Mouse (Mus musculus) gastrocnemius, postnatal 25 days (tissue): ENCODE results near the gene Zkscan4. TPM values are rescaled to one million over a fixed set of nuclear protein-coding genes. Genes with fewer than 3 reads are reported as not detected.
"Not testable (repeated sequence)": the region's sequence is repeated elsewhere in the genome, so short reads cannot be mapped to it uniquely, and the experiment has no call there.

ENCODE experiments used
- DNase-seq: peaks from one replicate; pipeline ENCODE4 v3.0.0; 2022
- long read RNA-seq, 2 experiments: library from polyadenylated mRNA; stranded (forward); transcript quantifications; one replicate each; pipeline ENCODE4 v2.0.0; 2021
- total RNA-seq, 2 experiments: library from RNA; stranded (reverse); gene quantifications; 1 replicate in 1 of 2; 2 replicates in 1 of 2; pipeline ENCODE4 v1.2.3; 2021

Zkscan4 gene
- under 1 TPM; 0.41 to 0.59 TPM for total RNA-seq
- long read RNA-seq, experiment 1, partial matches to known transcripts: 0 of 1 reads
- long read RNA-seq, experiment 1, other reads (novel, unspliced or antisense): 0 of 1 reads
- long read RNA-seq, experiment 2, partial matches to known transcripts: 0 of 1 reads
- long read RNA-seq, experiment 2, other reads (novel, unspliced or antisense): 0 of 1 reads

- peak; percentile 31 for DNase-seq
Measured at GRCm38 (mm10) chr13:21478759-21479670, at the start of gene Zkscan4, which contains the start of gene Gm10065. Gene Zkscan4, plus strand, starts transcription at chr13:21478907. Gene Gm10065, minus strand, starts transcription at chr13:21479441.

- DNase-seq: no peak
Measured at GRCm38 (mm10) chr13:21435476-21435875, 43.2 kb upstream of the Zkscan4 start.

DNA sequence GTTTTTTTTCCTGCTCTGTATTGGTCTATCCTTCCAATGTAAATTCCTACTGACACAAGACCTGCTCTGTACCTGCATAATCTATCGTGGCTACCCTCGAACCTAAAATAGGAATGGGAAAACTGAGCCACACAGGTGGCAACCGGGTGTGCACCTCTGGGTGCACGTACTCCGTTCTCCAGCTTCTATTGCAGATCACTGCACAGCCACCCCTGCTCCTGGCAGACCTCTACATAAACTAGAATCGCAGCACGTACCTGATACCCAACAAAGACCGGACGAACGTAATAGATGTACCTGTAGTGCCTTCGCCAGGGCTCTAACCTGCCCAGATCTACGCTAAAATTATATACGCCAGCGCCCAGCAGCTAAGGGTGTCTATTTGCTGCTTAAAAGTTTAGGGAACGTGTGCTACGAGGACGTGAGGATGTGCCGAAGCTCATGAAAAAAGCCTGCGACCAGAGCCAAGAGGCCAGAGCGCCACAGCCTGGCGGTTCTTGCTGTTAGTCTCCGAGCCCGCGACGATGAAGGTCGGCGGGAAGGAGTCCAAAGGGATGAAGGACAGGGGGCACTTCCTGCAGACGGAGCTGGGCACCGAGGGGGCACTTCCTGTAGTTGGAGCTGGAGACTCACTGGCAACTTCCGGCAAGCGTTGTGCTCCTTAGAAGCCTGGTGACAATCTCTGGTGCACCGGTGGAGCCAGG lies 38.1 kb upstream of the Zkscan4 start, which contains the start of gene Pgbd1:
Gene Pgbd1 (minus strand): TSS at position 556 of the 704 bp plus-strand sequence.
- peak; percentile 28 for DNase-seq

DNA sequence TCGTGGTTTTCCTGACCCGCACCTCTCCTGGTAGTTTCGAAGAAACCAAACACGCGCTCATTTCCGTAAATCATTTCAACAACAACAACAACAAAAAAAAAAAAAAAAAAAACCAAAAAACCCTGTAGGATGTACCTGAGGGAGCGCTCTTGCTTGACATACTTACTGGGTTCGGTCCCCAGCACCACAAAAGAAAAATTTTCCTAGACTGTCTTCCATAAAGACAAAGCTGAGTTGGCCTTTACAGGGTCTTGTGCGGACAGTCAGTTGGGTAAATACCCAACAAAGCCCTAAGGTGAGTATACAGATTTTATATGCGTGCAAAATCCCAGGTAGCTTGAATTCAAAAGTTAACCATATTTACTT lies 37.5 kb upstream of the Zkscan4 start:
- no peak for DNase-seq

GRCm38 (mm10) chr13:21446796-21447195 lies 31.9 kb upstream of the Zkscan4 start:
- DNase-seq: no peak

GRCm38 (mm10) chr13:21447856-21448614 lies 30.7 kb upstream of the Zkscan4 start:
- no peak for DNase-seq

DNA sequence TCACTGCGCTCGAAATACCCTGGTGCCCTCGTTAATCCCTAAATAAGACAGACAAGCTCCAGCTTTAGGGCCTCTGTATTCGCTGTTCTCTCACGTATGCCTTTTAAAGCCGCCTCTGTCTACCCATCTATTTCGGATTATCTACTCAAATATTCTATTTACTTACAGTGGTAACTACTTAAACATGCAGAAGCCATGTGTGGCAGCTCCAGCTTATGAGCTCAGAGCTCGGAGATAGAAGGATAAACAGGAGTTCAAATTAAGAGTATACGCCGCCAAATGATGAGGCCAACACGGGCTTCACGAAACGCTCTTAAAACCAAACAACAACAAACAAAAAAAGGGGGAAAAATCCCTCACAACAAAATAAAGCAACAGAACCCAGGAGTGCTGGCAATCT lies 25.7 kb upstream of the Zkscan4 start:
- DNase-seq: no peak

GRCm38 (mm10) chr13:21453449-21453848 lies 25.3 kb upstream of the Zkscan4 start, which contains the start of gene Zscan26:
Gene Zscan26, minus strand, starts transcription at chr13:21453730.
- peak; percentile 75 for DNase-seq

DNA sequence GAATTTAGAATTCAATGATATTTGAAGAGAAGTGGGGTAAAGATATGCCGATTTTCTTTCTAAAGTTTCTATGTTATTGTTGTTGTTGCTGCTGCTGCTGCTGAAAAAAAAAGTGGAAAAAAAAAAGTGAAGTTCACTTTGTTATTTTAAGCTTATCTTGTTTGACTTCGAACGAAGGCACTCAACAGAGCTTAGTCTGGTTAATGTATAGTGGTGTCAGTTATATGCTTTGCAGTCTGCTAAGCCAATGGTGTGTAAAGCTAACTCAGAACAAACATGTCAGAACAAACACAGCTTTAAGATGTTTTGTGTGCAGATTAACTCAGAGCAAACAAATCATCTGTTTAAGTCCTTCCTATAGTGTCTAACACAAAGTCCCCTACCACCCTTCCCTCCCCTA lies 24.6 kb upstream of the Zkscan4 start:
- DNase-seq: no peak

- DNase-seq: no peak
Measured at GRCm38 (mm10) chr13:21456347-21456746, 22.4 kb upstream of the Zkscan4 start.

DNA sequence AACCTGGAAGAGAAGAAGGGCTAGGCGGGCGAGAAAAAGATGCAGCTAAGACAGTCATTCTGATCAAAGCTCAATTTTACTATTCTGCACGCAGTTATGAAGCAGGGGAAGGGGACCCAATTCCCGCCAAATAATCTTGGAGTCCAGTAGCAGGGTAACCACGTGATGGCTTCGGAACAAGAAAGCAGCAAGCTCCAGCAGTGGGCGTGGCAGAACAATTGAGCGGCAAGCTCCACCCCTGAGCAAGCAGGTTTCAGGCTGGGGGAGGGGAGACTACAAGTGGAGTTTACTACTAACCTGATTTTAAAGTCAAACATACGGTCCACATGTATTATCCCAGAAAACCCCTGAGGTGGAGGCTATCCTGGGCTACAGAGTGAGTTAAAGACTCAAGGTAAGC lies 16.2 kb upstream of the Zkscan4 start:
- DNase-seq: not testable (repeated sequence)

DNA sequence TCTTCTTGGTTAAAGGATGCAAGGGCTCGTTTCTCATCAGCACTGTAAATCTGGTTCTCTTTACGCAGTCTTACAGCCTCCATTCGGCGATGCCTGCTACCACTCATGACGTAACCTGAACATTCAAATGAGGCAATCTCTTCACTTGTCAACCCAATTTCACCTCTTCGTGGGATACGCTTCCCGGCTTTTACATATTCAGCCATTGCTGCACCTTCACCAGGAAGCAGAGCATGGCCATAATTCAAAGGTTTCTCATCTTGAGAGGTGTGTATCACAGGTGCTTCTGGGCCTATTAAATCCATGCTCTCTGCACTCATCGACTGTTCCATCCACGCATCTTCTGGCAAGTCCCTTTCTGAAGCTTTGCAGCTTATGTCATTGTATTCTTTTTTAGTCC lies 11.4 kb upstream of the Zkscan4 start:
- DNase-seq: no peak

DNA sequence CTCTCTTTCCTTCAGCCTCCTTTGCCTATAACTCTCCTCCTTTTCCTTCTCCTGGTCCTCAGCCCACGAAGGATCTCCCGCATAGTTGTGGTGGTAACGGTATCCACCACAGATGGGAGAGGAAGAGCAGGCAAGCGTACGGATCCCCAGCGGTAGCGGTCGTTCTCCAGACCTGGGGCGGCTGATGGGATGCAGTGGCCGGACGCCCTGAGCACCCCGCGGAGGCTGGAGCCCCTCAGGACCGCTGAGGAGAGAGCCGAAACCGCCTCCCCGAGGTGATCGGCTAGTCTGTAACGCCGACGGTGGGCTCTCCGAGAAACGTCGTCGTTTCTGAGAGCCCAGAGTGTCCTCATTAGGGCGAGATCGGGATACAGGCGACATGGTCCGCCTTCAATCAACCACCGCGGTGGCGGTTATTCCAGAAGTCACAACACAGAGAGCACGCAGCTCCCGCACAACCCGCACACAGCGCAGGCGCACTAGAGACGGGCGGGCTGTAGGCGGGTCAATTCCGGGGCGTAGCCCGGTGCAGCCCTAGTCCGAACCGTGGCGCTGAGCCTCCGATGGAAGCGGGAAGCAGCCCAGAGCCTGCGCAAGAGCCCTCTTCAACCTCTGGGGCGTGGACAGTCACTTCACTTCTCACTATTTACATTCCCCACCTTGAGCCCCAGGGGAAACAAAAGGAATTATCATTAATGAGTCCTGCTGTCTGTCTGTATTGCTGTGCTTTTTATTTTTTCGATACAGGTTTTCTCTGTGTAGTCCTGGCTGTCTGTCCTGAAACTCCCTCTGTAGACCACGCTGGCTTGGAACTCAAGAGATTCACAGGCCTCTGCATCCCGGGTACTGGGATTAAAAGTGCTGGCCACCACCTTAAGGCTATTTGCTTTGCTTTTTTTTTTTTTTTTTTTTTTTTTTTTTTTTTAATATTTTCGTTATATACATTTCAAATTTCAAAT lies 10.4 kb upstream of the Zkscan4 start, which contains the start of gene Nkapl:
Gene Nkapl (minus strand): TSS at position 449 of the 959 bp plus-strand sequence.
- DNase-seq: peak; percentile 78

DNA sequence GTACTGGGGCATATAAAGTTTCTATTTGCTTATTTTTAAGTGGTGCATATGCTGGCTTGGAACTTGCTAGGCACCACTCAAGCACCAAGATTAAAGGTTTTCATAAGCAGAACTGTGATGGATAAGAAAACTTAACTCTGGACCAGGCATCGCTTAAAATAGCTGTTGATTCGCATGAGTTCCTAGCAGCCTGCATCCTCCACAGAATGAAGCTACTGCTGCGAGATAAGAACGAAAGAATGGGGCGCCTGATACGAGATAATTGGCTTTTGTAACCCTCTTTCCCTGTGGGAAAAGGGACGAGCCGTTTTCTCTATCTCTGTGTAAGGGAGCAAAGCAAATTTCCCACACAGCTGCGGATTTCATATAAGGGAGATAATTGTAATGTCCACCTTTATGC lies 9.6 kb upstream of the Zkscan4 start:
- DNase-seq: no peak

DNA sequence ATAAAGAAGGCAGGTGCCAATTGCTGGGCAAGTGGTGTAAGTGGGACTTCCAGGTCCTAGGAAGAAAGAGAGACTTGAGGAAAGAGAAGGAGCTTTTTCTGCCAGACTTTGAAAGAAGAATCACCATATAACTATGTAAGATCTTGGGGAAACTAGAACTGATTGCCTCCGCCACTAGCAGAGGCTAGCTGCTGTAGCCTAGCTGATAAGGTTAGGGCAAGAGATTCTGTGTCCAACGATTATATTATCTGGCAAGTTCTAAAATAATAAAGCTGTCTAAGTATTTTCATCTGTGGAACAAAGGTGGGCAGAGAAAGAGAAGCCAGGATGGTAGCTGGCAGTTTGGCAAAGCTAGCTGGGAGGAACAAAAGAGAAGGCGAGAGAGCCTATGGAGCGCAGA lies 6.3 kb upstream of the Zkscan4 start:
- DNase-seq: no peak

- DNase-seq: no peak
Measured at GRCm38 (mm10) chr13:21486881-21487280, 8.2 kb downstream of the Zkscan4 start.

DNA sequence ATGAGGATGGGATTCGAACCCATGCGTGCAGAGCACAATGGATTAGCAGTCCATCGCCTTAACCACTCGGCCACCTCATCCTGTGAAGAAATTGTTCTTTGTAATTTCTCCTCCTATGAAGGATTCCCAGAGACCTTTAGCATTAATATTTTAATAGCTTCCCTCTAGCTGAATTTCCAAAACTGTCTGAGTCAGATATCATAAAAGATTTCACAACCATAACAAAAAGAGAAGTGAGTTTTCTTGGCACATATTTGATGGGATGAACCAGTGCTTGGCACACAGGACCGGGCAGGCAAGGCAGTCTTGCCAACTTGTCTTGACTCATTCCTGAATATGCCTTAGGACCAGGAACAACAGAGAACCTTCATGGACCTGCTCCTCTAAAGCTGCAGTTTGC lies 14.1 kb downstream of the Zkscan4 start:
- no peak for DNase-seq

DNA sequence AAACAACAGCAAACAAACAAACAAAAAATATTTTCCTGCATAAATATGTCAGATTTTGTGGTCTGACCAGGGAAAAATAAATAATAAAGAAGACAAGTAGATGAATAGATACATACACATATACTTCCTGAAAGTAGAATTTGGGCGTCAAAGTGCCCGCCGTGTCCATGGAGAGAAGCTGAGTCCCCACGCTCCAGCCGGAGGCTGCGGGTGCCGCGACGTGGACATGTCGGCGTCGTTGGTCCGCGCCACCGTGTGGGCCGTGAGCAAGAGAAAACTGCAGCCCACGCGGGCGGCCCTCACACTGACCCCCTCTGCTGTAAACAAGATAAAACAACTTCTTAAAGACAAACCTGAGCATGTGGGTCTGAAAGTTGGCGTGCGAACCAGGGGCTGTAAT lies 16.4 kb downstream of the Zkscan4 start, which contains the start of gene AK157302:
Gene AK157302 (plus strand): TSS at position 144 of the 400 bp plus-strand sequence.
- no peak for DNase-seq

DNA sequence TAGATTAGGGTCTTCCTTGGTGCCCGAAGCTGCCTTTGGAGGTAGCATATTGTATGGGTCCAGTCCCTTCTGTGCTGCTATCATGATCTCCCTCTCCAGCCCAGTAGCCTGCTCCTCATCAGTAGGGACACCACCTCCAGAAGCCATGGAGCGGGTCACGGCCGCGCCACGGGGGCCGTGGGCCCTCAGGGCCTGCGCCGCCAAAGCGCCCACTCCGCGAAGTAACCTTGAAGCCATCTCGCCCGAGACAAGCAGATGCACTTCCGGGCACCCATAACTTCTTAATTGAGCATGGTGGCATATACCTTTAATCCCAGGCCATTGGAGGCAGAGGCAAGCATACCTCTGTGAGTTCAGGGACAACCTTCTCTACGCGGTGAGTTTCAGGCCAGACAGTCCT lies 22.5 kb downstream of the Zkscan4 start, which contains the start of gene Gm11273:
Gene Gm11273 (minus strand): TSS at position 237 of the 400 bp plus-strand sequence.
- not testable (repeated sequence) for DNase-seq

DNA sequence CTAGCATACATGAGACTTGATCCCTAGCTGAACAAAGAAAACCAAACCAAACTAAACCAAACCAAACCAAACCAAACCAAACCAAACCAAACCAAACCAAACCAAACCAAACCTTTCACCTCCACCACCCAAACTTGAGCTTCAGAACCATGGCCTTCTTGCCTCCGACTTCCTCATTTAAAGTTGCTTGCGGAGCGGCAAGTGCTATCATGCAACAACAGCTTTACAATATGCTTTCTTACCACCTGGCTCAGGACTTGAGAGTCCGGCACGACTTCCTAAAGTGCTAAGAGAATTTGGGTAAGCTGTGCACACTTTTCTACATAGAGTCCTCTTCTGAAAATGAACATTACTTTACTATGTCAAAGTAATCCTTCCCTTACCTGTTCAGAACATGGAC lies 23.6 kb downstream of the Zkscan4 start:
- DNase-seq: no peak
